Mouse (Mus musculus): ENCODE data around the gene Taok3.

DNA sequence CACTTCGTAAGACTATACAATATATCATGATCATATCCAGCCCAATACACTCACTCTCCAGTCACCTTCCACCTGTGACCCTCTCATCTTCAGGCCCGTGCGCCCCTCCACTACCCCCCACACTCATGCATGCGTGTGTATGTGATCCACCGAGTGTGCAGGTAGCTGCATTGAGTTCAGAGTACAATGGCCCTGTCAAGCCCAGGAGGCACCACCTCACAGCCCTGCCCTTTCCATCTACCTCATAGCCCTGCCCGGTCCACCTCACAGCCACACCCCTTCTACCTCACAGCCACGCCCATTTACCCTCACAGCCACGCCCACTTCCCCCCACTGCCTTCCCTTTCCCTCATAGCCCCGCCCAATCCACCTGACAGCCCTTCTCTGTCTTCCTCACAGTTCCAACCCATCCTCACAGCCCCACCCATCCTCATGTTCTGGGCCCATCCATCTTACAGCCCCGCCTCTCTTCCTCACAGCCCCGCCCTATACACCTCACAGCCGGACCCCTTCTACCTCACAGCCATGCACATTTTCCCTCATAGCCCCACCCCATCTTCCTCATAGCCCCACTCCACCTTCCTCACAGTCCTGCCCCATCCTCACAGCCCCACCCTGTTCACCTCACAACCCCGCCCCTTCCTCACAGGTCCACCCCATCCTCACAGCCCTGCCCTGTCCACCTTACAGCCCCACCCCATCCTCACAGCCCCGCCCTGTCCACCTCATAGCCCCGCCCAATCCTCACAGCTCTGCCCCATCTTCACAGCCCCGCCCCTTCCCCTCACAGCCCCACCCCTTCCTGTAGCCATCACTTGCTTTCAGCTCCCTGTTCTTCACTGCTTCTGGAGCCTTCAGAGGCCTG is 5.8 kb downstream of the Taok3 start:
- TF ChIP-seq TAL1 (IDR thresholded peaks at IDR 0.05; ENCODE audit: low read length) (no peak), GATA1 (IDR thresholded peaks at IDR 0.05; ENCODE audit: low read length) (no peak)
